In the genomic region with DNA sequence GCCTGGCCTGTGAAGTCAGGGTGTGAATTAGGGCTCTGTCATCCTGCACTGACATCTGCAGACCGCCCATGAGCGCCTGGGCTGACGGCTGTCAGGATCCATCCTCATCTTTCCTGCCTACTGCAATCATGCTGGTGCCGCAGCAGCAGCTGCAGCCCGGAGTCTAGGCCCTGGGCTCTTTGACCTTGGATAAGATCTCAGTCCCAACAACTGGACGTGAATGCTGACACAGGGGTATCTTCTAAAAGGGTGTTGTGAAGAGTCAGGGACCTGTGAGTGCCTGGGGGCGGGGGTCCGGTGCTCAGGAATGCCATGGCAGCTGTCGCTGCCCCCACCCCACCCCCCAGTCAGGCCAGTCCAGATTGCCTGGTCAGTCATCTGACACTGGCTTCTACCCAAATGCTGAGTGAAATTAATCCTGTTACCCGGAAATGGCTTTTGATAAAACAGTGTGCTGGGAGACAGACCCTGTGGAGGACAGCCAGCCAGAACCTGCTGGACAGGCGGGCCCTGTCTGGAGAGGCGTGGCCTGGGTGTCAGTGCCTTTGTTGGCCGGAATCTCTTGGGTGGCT, we compare ENCODE assay signal across 7 mouse cellular contexts. TPM values are rescaled to one million over a fixed set of nuclear protein-coding genes. Genes with fewer than 3 reads are reported as not detected.
DNase-seq lines count a peak whose midpoint lies in the region; ATAC-seq and TF ChIP-seq lines count a peak whose summit lies in the region.

No protein-coding gene starts in this region.

- peak overlapping the region; percentile 58 for H3K27ac ChIP-seq in cortical plate, adult 2 months (ENCODE audit: insufficient read depth, low read length)
- peak overlapping the region; percentile 92 for H3K27ac ChIP-seq in lung, embryonic 14.5 days (ENCODE audit: low read depth)

- H3K27me3 ChIP-seq in lung, embryonic 14.5 days (ENCODE audit: insufficient read depth, low read length) = no peaks in the 10 kb centered on the region

- no peak overlapping the region for H3K4me3 ChIP-seq in cortical plate, adult 2 months (ENCODE audit: insufficient read depth, low read length)
- no peak overlapping the region for H3K4me3 ChIP-seq in lung, embryonic 14.5 days (ENCODE audit: low read depth, low read length)

- 0 out of 2 replicates have a peak, but pooled peaks cover 4% of the 10 kb centered on the region for H3K36me3 ChIP-seq in lung, embryonic 14.5 days (ENCODE audit: insufficient read depth)

- peak; percentile 61 for DNase-seq in adrenal gland, adult 8-10 months
- DNase-seq in heart, adult 18-20 months = peak; percentile 85 to 93
- DNase-seq in kidney, adult 18-20 months = peak; percentile 78
- DNase-seq in lung, embryonic 14.5 days = peak; percentile 91
- peak; percentile 78 for DNase-seq in skeletal muscle tissue, adult 2 months (ENCODE audit: low read depth, low spot score)
- DNase-seq in right cerebral cortex, adult 2 months (ENCODE audit: low spot score in 2 of 2) = no peak

- peak overlapping the region; percentile 49 for H3K9ac ChIP-seq in lung, embryonic 14.5 days

- H3K4me2 ChIP-seq in lung, embryonic 14.5 days = peak overlapping the region; percentile 51

- ATAC-seq in lung, embryonic 14.5 days (ENCODE audit: insufficient read depth) = peak; percentile 94

- 2% methylated on average over 13 of the region's 13 CpGs for whole genome bisulfite sequencing in lung, embryonic 14.5 days

- TF ChIP-seq POLR2A in cortical plate, adult 2 months (IDR thresholded peaks at IDR 0.05; ENCODE audit: extremely low read depth, insufficient read depth, low read length) = no peak

- H3K4me1 ChIP-seq in cortical plate, adult 2 months (ENCODE audit: control insufficient read depth, insufficient read depth, low read length) = peaks cover 26% of the 10 kb centered on the region
- H3K4me1 ChIP-seq in lung, embryonic 14.5 days (ENCODE audit: insufficient read depth) = peaks cover 32% of the 10 kb centered on the region

- TF ChIP-seq CTCF in cortical plate, adult 2 months (IDR thresholded peaks at IDR 0.05; ENCODE audit: extremely low read depth, insufficient read depth, low read length) = no peak
- TF ChIP-seq CTCF in lung, embryonic 14.5 days (IDR thresholded peaks at IDR 0.05; ENCODE audit: low read depth) = no peak

- no peaks in the 10 kb centered on the region for H3K9me3 ChIP-seq in lung, embryonic 14.5 days (ENCODE audit: low read depth, low read length)

RNA-seq across cellular contexts. Expression of a gene that starts 23.4 kb away (rescaled TPM):
- total RNA-seq in adrenal gland, adult 8-10 months (2022) = 100 to 1,000 TPM; 140 to 182 (median 166) TPM
- polyA plus RNA-seq in cortical plate, adult 2 months (2012; rRNA removed) = 97.6 and 99.1 TPM in 2 replicates
- 10 to 100 TPM; 83.5 to 86.2 TPM for total RNA-seq in heart, adult 18-20 months (2021)
- 69.0 and 76.8 TPM in 2 replicates for polyA plus RNA-seq in lung, embryonic 14.5 days (2014; fragmentation: Nextera tagmentation; extraction: Ambion mirVana)

Comparison
In these comparisons a context has a peak if more than half of its experiments do, and no peak if none do; other contexts are left out.
1. DNase-seq: peak in adrenal gland, adult 8-10 months (single experiment), heart, adult 18-20 months (2 of 2), kidney, adult 18-20 months (single experiment), lung, embryonic 14.5 days (single experiment) and skeletal muscle tissue, adult 2 months (single experiment); none in right cerebral cortex, adult 2 months (0 of 2).